Mouse (Mus musculus): Measurements from ENCODE around the gene Dbt.
A peak's percentile ranks its signal among the peaks of the same experiment; 100 is the strongest.
"Not testable (repeated sequence)": the region's sequence is repeated elsewhere in the genome, so short reads cannot be mapped to it uniquely, and the experiment has no call there.

Gene Dbt

GRCm38 (mm10) chr3:116542532-116542931 is 29.7 kb downstream of the Dbt start:
- no peak for DNase-seq

GRCm38 (mm10) chr3:116547430-116547829 is 34.6 kb downstream of the Dbt start:
- DNase-seq: no peak

DNA sequence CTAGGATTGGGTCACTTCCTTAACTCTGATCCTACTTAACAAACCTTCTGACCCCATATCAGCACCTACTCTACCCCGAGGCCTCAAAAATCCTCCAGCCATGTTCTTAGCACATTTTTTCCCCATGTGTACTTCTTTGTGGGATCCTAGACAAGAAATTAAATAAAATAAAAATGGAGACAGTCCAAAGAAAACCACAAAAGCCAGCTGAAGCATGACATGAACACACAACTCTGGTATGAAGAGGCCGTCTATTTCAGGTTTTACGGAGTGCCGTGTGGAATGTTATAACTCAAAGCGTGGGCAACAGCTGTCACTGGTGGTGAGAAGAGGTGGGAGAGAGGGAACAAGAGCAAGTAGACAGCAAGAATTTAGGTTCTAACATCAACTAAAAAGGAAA is 38.5 kb downstream of the Dbt start:
- DNase-seq: no peak

GRCm38 (mm10) chr3:116561315-116561714 is 48.4 kb downstream of the Dbt start:
- not testable (repeated sequence) for DNase-seq

- DNase-seq: peak; percentile 3
These were observed 49.7 kb downstream of the Dbt start, which contains the start of gene Lrrc39 for GRCm38 (mm10) chr3:116562408-116563094. Lrrc39 (plus strand) TSS chr3:116562973.

DNA sequence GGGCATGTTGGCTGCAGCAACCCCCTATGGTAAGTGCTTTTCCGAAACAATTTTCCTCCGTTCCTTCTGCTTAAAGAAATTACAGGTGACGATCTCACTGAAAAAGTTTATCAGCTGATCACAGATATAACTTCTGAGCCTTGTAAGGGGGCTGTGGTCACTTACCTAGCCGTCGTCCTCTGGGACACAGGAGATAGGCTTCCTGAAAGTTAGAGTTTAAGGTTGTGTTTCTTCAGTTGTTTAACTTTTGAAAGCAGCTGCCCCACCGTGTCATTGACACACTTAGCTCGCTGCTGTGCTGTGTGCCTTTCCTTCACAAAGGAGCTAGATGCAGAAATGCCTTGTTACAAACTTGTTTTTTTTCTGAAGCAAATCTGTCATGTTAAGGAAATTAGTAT is 50.2 kb downstream of the Dbt start:
- no peak for DNase-seq

- DNase-seq: no peak
These were observed 57.8 kb downstream of the Dbt start for GRCm38 (mm10) chr3:116570628-116571027.

GRCm38 (mm10) chr3:116577286-116577685 is 64.4 kb downstream of the Dbt start:
- DNase-seq: peak; percentile 16

DNA sequence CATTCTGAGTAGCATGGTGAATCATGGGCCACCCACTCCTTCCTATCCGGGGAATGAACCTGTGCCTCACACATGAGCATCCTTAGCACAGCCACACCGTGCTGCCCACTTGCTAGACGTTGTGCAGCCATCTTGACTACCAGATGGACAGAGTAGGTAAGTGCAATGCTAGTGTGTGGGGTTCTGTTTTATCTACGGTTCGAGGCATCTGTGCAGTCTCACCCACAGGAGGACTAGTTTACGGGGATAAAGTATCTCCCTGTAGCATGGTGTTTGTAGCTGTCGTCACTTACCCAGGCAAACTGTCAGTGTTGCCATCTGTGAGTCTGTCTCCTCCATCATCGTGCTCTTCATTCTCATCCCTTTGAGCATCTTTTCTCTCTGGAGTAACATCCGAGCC is 69.3 kb downstream of the Dbt start:
- no peak for DNase-seq

GRCm38 (mm10) chr3:116594076-116594727 is 81.3 kb downstream of the Dbt start:
- DNase-seq: peak; percentile 71

DNA sequence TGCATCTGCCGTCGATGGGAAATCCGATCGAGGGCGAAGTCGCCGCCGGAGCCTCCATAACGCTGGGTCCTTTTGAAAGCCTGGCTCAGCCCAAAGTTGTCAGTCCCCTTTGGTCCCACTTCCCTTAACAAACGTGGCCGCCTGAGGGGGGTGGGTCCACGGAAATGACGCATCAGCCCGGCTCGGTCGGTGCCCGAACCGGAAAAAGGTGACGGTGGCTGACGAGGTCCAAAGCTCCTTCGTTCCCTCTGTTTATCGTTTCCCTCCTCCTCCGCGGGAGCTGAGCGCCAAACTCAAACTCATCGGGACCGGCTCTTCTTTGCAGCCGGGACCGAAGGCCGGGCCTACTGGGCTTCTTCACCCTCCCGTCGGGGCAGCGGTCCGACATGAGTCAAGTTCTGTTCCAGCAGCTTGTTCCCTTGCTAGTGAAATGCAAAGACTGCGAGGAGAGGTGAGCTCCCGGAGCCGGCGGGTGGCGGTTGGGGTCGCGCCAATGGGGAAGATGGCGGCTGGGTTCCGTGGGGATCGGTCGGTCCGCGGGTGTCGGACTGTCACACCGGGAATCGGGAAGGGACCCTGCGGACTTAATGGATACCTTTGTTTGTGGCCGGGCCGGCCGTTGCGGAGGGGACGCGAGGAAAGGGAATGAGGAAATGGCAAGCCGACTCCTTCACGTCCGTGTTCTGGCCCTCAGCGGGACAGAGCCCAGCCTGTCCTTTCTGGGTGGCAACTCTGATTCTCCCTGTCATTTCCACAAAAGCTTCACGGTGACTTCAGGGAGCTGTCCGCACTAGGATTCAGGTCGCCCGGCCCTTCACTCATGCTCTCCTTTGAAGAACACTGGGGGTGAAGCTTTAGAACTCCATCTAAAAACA is 82.1 kb downstream of the Dbt start, which contains the start of gene Sass6:
Sass6 (plus strand) TSS at position 255 of the 875 bp plus-strand sequence.
- DNase-seq: peak; percentile 98

DNA sequence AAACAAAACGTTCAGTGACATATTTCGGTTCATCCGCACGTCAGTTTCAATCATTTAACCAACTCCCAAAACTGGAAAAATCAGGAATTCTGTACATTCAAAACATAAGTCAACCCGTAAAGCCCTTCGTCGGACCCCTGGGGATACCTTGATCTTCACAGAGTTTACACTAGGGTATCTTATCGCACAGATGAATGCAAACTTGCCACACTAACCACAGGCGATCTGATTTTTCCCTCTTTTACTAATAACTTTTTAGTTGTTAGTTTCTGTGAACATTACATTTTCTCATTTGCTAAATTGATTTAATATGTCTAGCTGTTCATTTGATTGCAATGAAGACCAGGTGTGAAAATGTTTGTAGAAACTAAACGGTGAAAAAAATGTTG is 82.7 kb downstream of the Dbt start:
- peak; percentile 24 for DNase-seq
